Mouse (Mus musculus) forebrain, embryonic 12.5 days (tissue): ENCODE results near the gene Amfr. TPM values are rescaled to one million over a fixed set of nuclear protein-coding genes. Genes with fewer than 3 reads are reported as not detected.

ENCODE experiments used
- microRNA-seq: library from miRNA; unstranded; fragments of <30 nt; microRNA quantifications from one replicate; pipeline ENCODE4, GENCODE M21; 2017
- polyA plus RNA-seq: library from polyadenylated mRNA; unstranded; fragments of >200 nt; fragmentation: Nextera tagmentation; extraction: Ambion mirVana; gene quantifications from 2 replicates; pipeline ENCODE4 v1.2.1, GENCODE M21; 2016

The Amfr gene
- polyA plus RNA-seq, 1 experiment from 2014 or later, result 66.3 TPM

Small RNA genes within 50 kb of the gene (microRNA-seq; reads per million reads assigned to microRNA genes)
- not detected for gene Gm24159

Other genes starting within 250 kb of the Amfr start
- gene Gnao1, start 202.9 kb downstream of the Amfr start, polyA plus RNA-seq, result 84.5 and 89.7 TPM in 2 replicates
- 205 and 206 TPM in 2 replicates for gene Nudt21, start 24.2 kb upstream of the Amfr start, polyA plus RNA-seq
- 15.0 and 15.9 TPM in 2 replicates for gene Ogfod1, start 24.4 kb upstream of the Amfr start, polyA plus RNA-seq
- 18.1 and 23.4 TPM in 2 replicates for gene Bbs2, start 86.1 kb upstream of the Amfr start, polyA plus RNA-seq
- not detected in 2 replicates for gene Mt4, start 124.4 kb upstream of the Amfr start, polyA plus RNA-seq
- 82.2 and 103 TPM in 2 replicates for gene Mt3, start 139.8 kb upstream of the Amfr start, polyA plus RNA-seq
- gene Mt2, start 159.8 kb upstream of the Amfr start, polyA plus RNA-seq, result 34.1 and 35.0 TPM in 2 replicates
- 64.4 and 76.2 TPM in 2 replicates for gene Mt1, start 166.2 kb upstream of the Amfr start, polyA plus RNA-seq
- 110 and 121 TPM in 2 replicates for gene Nup93, start 201.7 kb upstream of the Amfr start, polyA plus RNA-seq